ENCODE assay signal across 33 mouse cellular contexts in genomic region chr2:156542410-156542809, GRCm38 (mm10).
"Had no signal": no experiment of that assay in that cellular context is flagged by ENCODE, and none has a peak within 500 bp of the region (broad histone marks: within the 10 kb centered on the region; RNA-seq: fewer than 3 reads in every experiment).

No protein-coding gene starts in this region.

- H3K27ac ChIP-seq: heart, embryonic 10.5 days; heart, embryonic 13.5 days; heart, embryonic 15.5 days; hindbrain, embryonic 10.5 days; hindbrain, embryonic 12.5 days; hindbrain, embryonic 13.5 days; hindbrain, embryonic 14.5 days; hindbrain, embryonic 15.5 days; hindbrain, postnatal 0 days; intestine, embryonic 15.5 days; kidney, embryonic 15.5 days; kidney, postnatal 0 days had no signal

- H3K4me3 ChIP-seq: heart, embryonic 10.5 days; heart, embryonic 12.5 days; heart, embryonic 13.5 days; heart, embryonic 15.5 days; hindbrain, embryonic 10.5 days; hindbrain, embryonic 12.5 days; hindbrain, embryonic 13.5 days; hindbrain, embryonic 15.5 days; intestine, embryonic 15.5 days; kidney, embryonic 15.5 days; layer of hippocampus, adult 2 months had no signal

- DNase-seq: heart, postnatal 10 days; heart, postnatal 14 days; heart, postnatal 36 days; heart, postnatal 4 days; kidney, adult 11 months; kidney, adult 2 months; kidney, adult 8-10 months; kidney, adult 9 months; kidney, postnatal 10 days; kidney, postnatal 14 days; kidney, postnatal 25 days; kidney, postnatal 36 days; kidney, postnatal 4 days; layer of hippocampus, adult 9-11 months; layer of hippocampus, postnatal 36 days had no signal

- ATAC-seq: hindbrain, embryonic 16.5 days; hindbrain, postnatal 0 days; inflammation-experienced regulatory T-cells, adult 6 months; intestine, embryonic 15.5 days; intestine, embryonic 16.5 days; intestine, postnatal 0 days had no signal
